Mouse (Mus musculus): ENCODE measurements around the gene Gm20388.
"Not testable (repeated sequence)": the region's sequence is repeated elsewhere in the genome, so short reads cannot be mapped to it uniquely, and the experiment has no call there.

Gene Gm20388

GRCm38 (mm10) chr8:123150737-123151171 is 3240.1 kb downstream of the Gm20388 start:
- no peak for DNase-seq (ENCODE audit: extremely low spot score, low read depth, low spot score)

GRCm38 (mm10) chr8:123155177-123155576 is 3244.5 kb downstream of the Gm20388 start:
- DNase-seq (ENCODE audit: extremely low spot score, low read depth, low spot score), result no peak

- no peak for DNase-seq (ENCODE audit: extremely low spot score, low read depth, low spot score)
Measured at GRCm38 (mm10) chr8:123156070-123156773, 3245.6 kb downstream of the Gm20388 start.

GRCm38 (mm10) chr8:123157888-123158465 is 3247.3 kb downstream of the Gm20388 start, which contains the start of gene Sult5a1:
Gene Sult5a1 (minus strand): TSS chr8:123158315.
- no peak for DNase-seq (ENCODE audit: extremely low spot score, low read depth, low spot score)

GRCm38 (mm10) chr8:123181391-123181790 is 3270.8 kb downstream of the Gm20388 start:
- no peak for DNase-seq (ENCODE audit: extremely low spot score, low read depth, low spot score)

- peak; percentile 33 for DNase-seq (ENCODE audit: extremely low spot score, low read depth, low spot score)
Measured at GRCm38 (mm10) chr8:123185566-123186409, 3275.1 kb downstream of the Gm20388 start, which contains the start of gene Dpep1. Gene Dpep1 (plus strand): TSS chr8:123186242.

GRCm38 (mm10) chr8:123188006-123188405 is 3277.4 kb downstream of the Gm20388 start:
- no peak for DNase-seq (ENCODE audit: extremely low spot score, low read depth, low spot score)

- DNase-seq (ENCODE audit: extremely low spot score, low read depth, low spot score), result no peak
Measured at GRCm38 (mm10) chr8:123188841-123189240, 3278.2 kb downstream of the Gm20388 start.

- DNase-seq (ENCODE audit: extremely low spot score, low read depth, low spot score), result no peak
Measured at GRCm38 (mm10) chr8:123190678-123191077, 3280.0 kb downstream of the Gm20388 start.

- no peak for DNase-seq (ENCODE audit: extremely low spot score, low read depth, low spot score)
Measured at GRCm38 (mm10) chr8:123191908-123192307, 3281.3 kb downstream of the Gm20388 start.

GRCm38 (mm10) chr8:123193771-123194170 is 3283.1 kb downstream of the Gm20388 start:
- no peak for DNase-seq (ENCODE audit: extremely low spot score, low read depth, low spot score)

- not testable (repeated sequence) for DNase-seq (ENCODE audit: extremely low spot score, low read depth, low spot score)
Measured at GRCm38 (mm10) chr8:123197016-123197415, 3286.4 kb downstream of the Gm20388 start.

GRCm38 (mm10) chr8:123199864-123200263 is 3289.2 kb downstream of the Gm20388 start:
- DNase-seq (ENCODE audit: extremely low spot score, low read depth, low spot score), result no peak

GRCm38 (mm10) chr8:123202288-123202687 is 3291.6 kb downstream of the Gm20388 start:
- peak; percentile 88 for DNase-seq (ENCODE audit: extremely low spot score, low read depth, low spot score)

- no peak for DNase-seq (ENCODE audit: extremely low spot score, low read depth, low spot score)
Measured at GRCm38 (mm10) chr8:123203571-123203970, 3292.9 kb downstream of the Gm20388 start.

GRCm38 (mm10) chr8:123211876-123212275 is 3301.2 kb downstream of the Gm20388 start:
- no peak for DNase-seq (ENCODE audit: extremely low spot score, low read depth, low spot score)

- peak; percentile 79 for DNase-seq (ENCODE audit: extremely low spot score, low read depth, low spot score)
Measured at GRCm38 (mm10) chr8:123212321-123213117, 3301.9 kb downstream of the Gm20388 start, which contains the start of the genes Chmp1a and Spata33. Gene Chmp1a (minus strand): TSS chr8:123212763. Gene Spata33 (plus strand): TSS chr8:123212832.

- no peak for DNase-seq (ENCODE audit: extremely low spot score, low read depth, low spot score)
Measured at GRCm38 (mm10) chr8:123213118-123213772, 3302.6 kb downstream of the Gm20388 start.

GRCm38 (mm10) chr8:123215430-123215829 is 3304.8 kb downstream of the Gm20388 start:
- DNase-seq (ENCODE audit: extremely low spot score, low read depth, low spot score), result no peak

- DNase-seq (ENCODE audit: extremely low spot score, low read depth, low spot score), result no peak
Measured at GRCm38 (mm10) chr8:123220917-123221316, 3310.3 kb downstream of the Gm20388 start.
